Mouse (Mus musculus) megakaryocyte, adult 5-6 weeks (primary cell): Measurements from ENCODE around the gene Ktn1. TPM values are rescaled to one million over a fixed set of nuclear protein-coding genes. Genes with fewer than 3 reads are reported as not detected.

Experiments used
- ATAC-seq: 2 replicates; pipeline ENCODE4 v1.8.0; 2016; ENCODE audit warnings: mild to moderate bottlenecking, inconsistent platforms; ENCODE audit not compliant: poor library complexity, severe bottlenecking
- total RNA-seq, 2 experiments: library from RNA; stranded (forward) in 1 of 2; stranded (reverse) in 1 of 2; fragments of 153-499, 151-499 nt in 1 of 2; fragments of 221-1000, 200-1000 nt in 1 of 2; gene quantifications; 2 replicates each; pipeline versions ENCODE4 v1.2.3 to v1.2.4; 2015 to 2017

Ktn1 gene
- total RNA-seq (2015) (26.1 and 28.6 TPM in 2 replicates), total RNA-seq (2017) (23.0 and 23.2 TPM in 2 replicates)

GRCm38 (mm10) chr14:47648218-47648617, at the start of gene Ktn1:
TSS of gene Ktn1 (plus strand) at chr14:47648448.
- peak; percentile 53 for ATAC-seq

DNA sequence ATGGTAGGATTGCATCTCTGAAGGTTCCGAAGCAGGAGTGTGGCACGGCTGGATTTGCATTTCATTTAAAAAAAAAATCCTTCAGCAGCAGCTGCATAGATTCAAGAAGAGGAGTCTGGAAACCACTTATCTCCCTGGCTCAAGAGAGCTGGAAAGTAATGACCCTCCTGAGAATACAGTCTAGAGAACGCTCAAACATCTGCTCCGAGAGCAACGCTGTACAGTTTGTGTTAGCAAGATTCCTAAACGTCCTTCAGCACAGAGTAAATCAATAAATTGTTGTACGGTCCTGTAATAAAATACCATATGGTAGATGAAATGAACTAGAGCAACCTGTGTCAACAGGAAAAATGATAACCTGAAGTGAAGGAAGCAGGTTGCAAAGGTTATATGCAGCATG, 35.0 kb upstream of the Ktn1 start:
- no peak for ATAC-seq

- no peak for ATAC-seq
Observed at GRCm38 (mm10) chr14:47618891-47619290, 29.4 kb upstream of the Ktn1 start.

DNA sequence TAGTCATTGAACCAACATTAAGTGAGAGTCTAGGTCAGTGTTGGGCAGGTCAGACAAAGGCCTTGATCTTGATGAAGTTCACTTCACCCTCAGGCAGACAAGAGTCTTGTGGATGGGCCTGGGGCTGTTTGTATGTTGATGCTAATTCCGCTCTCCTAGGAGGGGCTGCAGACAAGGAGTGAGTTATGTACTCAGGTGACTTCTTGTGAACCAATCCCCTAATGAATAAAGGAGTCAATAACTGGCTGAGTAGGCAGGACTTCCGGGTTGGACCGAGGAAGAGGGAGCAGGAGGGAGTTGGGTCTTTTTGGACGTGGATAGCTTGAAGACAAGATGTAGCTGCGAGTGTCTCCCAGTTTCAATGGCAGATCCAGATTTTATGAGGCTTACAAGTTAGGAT, 26.3 kb upstream of the Ktn1 start:
- no peak for ATAC-seq

DNA sequence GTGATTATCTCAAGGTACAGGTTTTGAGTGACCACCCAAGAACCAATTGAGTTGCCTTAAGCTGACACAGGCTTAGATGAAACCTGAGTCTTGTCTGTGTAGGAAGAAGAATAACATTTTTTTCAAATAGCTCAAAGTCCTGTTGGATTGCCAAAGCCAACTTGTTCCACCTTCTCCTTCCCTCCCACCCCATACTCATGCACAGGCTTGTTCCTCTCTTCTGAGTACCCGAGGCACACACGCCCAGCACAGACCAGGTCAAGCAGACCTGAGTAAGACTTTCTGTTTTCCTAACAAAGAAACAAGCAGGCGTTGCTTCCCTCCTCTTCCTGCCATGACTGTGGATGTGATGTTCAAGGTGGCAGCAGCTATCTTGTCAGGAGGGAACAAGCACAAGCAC, 23.4 kb upstream of the Ktn1 start:
- no peak for ATAC-seq

GRCm38 (mm10) chr14:47626143-47626542, 22.1 kb upstream of the Ktn1 start:
- ATAC-seq, result no peak

- ATAC-seq, result peak; percentile 88
Observed at GRCm38 (mm10) chr14:47626812-47627211, 21.4 kb upstream of the Ktn1 start.

DNA sequence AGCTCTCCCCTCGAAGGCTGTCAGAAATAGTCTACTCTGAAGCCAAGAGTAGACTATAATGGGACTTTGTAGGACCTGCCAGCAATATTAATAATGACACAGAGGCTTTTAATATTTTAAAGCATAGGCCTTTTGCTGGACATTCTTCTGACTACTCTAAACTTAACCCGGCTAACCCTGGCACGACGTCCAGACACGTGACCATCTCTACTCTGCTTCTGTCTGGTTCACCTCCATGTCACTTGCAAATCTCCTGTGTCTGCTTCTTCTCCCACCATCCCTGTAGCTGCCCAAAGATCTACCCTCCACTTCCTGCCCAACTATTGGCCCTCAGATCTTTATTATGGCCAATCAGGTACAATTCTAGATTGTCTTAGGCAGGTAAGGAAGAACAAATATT, 20.9 kb upstream of the Ktn1 start:
- ATAC-seq, result no peak

- ATAC-seq, result no peak
Observed at GRCm38 (mm10) chr14:47632419-47632818, 15.8 kb upstream of the Ktn1 start.

- ATAC-seq, result no peak
Observed at GRCm38 (mm10) chr14:47634410-47634809, 13.8 kb upstream of the Ktn1 start.

DNA sequence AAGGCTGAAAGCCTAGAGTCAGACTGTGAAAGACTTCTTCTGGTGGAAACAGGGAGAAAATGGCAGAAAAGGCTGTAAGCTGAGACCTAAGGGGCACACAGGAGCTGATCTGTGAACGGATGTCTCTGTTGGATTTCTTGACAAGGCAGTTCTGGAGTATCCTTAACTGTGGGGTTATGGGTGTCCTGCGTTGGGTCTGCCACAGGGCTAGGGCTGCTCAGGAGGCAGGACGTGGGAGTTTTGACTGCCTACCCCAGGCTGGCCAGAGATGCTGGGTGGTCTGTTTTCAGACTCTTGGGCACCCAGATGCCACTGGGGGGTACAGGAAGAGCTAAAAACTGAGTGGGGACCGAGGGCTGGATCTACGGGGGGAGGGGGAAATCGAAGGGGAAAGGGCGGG, 13.4 kb upstream of the Ktn1 start:
- no peak for ATAC-seq

GRCm38 (mm10) chr14:47638316-47638895, 9.8 kb upstream of the Ktn1 start:
- ATAC-seq, result no peak

DNA sequence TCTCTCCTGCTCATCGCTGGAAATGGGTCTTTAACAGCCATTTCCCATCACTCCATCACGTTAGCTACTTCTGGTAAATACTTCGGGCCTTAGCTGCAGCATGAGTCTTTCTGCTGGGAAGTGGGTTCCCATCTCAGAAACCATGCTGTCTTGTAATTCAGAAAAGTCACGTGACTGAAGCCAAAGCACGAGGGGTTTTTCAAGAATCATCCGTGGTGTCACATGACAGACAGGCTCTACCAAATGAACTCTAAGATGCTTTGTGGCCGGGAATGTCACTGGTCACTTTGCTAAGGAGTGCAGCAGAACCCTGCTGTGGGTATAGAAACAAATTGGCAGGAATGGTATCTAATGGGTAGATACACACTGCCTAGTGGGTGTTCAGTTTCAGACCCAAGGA, 2.6 kb upstream of the Ktn1 start:
- no peak for ATAC-seq

DNA sequence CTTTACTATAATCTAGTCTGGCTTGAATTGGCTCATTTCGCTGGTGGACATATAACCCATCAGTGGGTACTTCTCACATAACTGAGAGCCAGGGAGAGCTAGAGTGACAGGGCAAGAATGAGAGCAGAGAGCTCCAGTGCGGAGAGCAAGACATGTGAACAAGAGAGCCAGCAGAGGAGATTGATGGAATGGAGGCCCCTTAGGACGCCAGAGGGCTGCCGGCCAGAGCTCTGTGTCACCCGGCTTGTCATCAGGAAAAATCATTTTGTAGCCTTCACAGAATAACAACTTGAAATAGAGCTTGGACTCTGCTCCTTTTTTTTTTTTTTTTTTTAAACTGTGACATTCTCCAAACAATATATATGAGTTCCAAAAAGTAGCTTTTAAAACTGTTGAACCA, 2.0 kb upstream of the Ktn1 start:
- no peak for ATAC-seq

DNA sequence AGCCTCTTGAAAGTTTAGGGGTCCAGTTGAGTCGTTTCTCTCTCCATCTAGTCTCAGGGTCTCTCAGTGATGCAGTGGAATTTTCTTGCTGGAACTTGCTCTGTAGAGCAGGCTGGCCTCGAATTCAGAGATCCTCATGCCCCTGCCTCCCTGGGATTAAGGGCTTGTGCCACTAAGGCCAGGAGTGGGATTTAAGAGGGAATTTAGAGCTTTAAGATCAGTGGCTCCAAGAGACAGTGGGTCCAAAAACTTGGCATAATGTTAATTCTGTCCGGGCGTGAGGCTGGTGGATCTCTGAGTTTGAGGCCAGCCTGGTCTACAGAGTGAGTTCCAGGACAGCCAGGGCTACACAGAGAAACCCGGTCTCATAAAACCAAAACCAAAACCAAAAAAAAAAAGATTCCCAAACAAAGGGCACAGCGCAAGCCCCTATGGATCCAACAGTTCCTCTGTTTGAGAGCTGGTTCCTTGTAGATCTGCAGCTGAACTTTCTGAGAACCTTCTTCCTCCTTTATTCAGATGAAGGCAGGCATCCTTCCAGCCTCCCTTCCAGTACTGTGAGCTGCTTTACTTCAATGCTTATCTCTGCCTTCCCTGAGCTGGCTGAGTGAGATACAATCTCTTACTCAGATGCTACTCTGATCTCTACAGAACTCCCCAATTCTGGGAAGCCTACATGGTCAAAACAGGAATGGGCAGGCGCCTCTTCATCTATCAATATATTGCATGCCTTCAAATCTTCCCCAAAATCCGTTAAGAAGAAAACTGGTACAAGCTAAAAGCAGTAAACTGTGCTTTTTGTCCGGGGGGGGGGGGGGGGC, 1.3 kb upstream of the Ktn1 start:
- ATAC-seq, result no peak

- peak; percentile 79 for ATAC-seq
Observed at GRCm38 (mm10) chr14:47648706-47649630, 720 bp downstream of the Ktn1 start.

DNA sequence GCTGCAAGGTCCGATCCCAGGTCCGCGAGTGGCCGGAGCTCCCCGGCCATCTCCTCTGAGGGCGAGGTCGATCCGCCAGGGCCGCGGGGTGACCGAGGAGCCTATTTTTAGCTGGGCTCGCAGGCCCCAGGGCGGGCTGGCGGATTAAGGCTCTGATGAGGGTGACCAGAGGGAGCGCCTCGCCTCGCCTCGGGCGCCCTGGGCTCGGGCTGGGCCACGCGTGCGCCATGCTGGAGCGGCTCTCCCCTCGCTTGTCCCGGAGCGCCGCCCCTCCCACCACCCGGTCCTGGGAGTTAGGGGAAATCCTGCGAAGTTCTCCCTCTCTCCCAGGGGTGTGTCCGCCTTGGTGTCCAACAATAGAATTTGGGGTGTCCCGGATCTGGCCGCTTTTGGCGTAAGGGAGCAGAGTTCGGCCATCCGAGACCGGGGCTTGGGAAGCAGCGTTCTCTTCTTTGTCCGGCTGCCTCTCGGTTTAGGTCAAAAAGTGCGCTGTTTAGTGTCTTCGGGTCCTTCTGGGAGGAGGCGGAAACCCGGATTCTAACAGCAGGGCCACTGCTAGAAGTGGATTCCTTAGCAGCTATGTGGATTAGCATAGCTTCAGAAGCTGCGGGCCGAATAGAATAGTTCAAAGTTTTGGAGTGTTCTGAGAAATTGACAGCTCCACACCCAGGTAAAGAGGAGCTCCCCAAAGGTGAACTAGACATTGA, 1.5 kb downstream of the Ktn1 start:
- ATAC-seq, result peak; percentile 58

GRCm38 (mm10) chr14:47650338-47650720, 2.1 kb downstream of the Ktn1 start:
- ATAC-seq, result no peak

GRCm38 (mm10) chr14:47651272-47651671, 3.0 kb downstream of the Ktn1 start:
- ATAC-seq, result no peak

- peak; percentile 59; the same call in 1 of the 2 replicates for ATAC-seq
Observed at GRCm38 (mm10) chr14:47655444-47655843, 7.2 kb downstream of the Ktn1 start.
